Mouse (Mus musculus) embryonic facial prominence, embryonic 10.5 days (tissue): ENCODE measurements around the gene Il3. TPM values are rescaled to one million over a fixed set of nuclear protein-coding genes. Genes with fewer than 3 reads are reported as not detected.

Experiments
- DNase-seq: peaks from one replicate; pipeline ENCODE4 v3.0.0-alpha.2; 2017; ENCODE audit warnings: low spot score
- H3K27ac ChIP-seq: fragments of 300-500 bp; sonication (generic); replicated peaks from 2 replicates; pipeline ENCODE4 v1.5.1; 2016; ENCODE audit warnings: mild to moderate bottlenecking
- H3K27me3 ChIP-seq: fragments of 300-500 bp; sonication (generic); replicated peaks from 2 replicates; pipeline ENCODE4 v1.6.1; 2016; ENCODE audit warnings: low read depth, mild to moderate bottlenecking; ENCODE audit not compliant: poor library complexity, severe bottlenecking
- H3K36me3 ChIP-seq: fragments of 300-500 bp; sonication (generic); replicated peaks from 2 replicates; pipeline ENCODE4 v1.6.1; 2016; ENCODE audit warnings: mild to moderate bottlenecking, moderate library complexity
- H3K4me1 ChIP-seq: fragments of 300-500 bp; sonication (generic); 2 replicates; pipeline ENCODE4 v1.6.1; 2016
- H3K4me3 ChIP-seq: fragments of 300-500 bp; sonication (generic); 2 replicates; pipeline ENCODE4 v1.5.1; 2016; ENCODE audit warnings: mild to moderate bottlenecking, moderate library complexity
- H3K9me3 ChIP-seq: fragments of 300-500 bp; sonication (generic); 2 replicates; pipeline ENCODE4 v1.6.1; 2016; ENCODE audit warnings: mild to moderate bottlenecking
- WGBS: fragments of 180-500 bp; shearing (Covaris S2); methylation state at CpG from one replicate; pipeline ENCODE4 v1.1.7; 2016; 5-methylcytosine and 5-hydroxymethylcytosine counted together
- polyA plus RNA-seq: library from polyadenylated mRNA; unstranded; fragments of >200 nt; fragmentation: Nextera tagmentation; extraction: Ambion mirVana; gene quantifications from 2 replicates; pipeline ENCODE4 v1.2.1, GENCODE M21; 2016

Gene Il3
- polyA plus RNA-seq, 1 experiment from 2014 or later: not detected

DNA sequence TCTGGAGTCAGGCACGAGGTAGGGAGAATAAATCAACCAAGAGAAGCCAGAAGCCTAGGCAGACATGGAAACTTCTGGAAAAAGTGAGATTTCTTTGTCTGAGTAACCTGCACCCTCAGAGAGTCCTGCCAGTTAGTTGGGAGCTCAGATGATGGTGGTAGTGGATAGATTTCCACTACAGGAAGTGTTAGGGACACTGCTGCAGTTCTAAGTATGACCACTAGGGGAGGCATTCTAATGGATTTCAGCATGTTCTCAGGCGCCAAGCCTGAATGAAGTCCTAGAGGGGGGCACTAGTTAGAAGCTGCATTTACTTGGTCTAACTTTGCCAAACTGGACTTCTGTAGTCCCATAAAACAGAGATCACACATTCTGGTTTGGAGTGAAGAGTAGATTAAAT, 2.5 kb downstream of the Il3 start:
- Histone ChIP-seq H3K27me3 (no peaks in the 10 kb centered on the region), H3K9me3 (no peaks in the 10 kb centered on the region), H3K4me1 (no peaks in the 10 kb centered on the region), H3K36me3 (no peaks in the 10 kb centered on the region), H3K27ac (no peak overlapping the region), H3K4me3 (no peak overlapping the region)
- DNase-seq: peak; percentile 52
- 51% methylated on average over 2 of the region's 2 CpGs for WGBS

DNA sequence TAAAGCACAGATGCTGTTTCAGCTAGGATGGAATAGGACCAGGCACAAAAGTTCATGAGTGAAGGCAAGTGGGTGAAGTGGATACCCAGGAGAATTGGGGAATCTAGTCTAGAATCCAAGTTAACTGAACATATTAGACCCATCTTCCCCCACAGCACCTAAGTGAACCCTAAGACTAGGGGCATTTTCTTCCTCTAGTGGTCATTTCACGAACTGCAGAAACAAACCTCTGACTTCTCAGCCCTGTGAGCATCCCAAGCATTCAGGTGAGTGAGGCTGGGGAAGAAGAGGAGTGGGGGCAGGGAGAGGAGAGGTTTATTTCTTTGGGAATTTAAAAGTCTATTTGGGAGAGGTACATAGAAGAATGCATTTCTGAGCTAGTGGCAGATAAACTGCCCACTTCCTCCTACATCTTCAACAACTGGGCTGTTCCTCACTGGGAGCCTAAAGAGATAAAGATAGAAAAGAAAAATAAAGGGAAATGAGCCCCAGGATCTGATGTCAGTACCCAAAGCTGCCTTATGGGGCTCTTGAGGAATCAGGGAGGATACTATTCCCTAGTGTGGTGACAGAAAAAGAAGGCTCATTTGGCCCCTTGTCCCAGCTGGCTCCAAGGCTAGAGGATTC, 3.6 kb downstream of the Il3 start:
- no peaks in the 10 kb centered on the region for H3K9me3 ChIP-seq
- WGBS: 11% methylated on average over 1 of the region's 1 CpGs
- DNase-seq: no peak
- H3K27me3 ChIP-seq: no peaks in the 10 kb centered on the region
- H3K36me3 ChIP-seq: no peaks in the 10 kb centered on the region
- no peak overlapping the region for H3K4me3 ChIP-seq
- H3K4me1 ChIP-seq: no peaks in the 10 kb centered on the region
- H3K27ac ChIP-seq: no peak overlapping the region

DNA sequence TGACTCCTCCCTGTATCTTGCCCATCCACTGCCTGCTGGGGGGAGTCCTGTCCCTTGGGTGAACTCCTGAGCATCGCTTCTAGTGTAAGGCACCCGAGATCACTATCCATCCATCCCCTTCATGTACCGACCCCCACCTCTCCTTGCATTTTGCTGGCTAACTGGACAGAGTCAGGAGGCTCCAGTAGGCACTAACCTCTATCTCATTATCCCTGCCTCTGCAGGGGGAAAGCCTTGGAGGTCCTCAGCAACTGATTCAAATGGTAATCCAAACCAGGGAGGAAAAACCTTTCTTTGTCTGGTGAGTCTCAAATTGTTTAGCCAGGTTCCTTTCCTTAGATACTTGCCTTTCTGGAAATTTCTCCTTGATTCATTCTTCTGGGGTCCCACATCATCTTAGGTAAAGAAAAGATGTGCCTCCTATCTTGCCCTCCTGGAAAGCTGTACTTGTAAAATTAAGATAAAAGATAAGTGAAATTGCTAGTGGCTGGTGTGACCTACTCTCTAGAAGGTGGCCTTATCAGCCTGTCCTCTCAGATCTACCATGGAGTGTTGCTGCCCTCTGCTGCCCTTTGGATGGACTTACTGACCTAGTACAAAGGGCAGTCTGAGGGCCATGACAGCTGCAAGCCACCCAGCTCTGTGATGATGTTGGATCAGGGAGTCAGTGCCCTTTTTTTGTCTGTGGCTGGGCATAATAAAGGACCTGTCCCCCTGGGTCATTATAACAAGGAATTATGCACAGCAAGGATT, 10.3 kb downstream of the Il3 start:
- Histone ChIP-seq H3K27ac (no peak overlapping the region), H3K36me3 (no peaks in the 10 kb centered on the region), H3K4me1 (peaks cover 11% of the 10 kb centered on the region; the same call in 1 of the 2 replicates)

DNA sequence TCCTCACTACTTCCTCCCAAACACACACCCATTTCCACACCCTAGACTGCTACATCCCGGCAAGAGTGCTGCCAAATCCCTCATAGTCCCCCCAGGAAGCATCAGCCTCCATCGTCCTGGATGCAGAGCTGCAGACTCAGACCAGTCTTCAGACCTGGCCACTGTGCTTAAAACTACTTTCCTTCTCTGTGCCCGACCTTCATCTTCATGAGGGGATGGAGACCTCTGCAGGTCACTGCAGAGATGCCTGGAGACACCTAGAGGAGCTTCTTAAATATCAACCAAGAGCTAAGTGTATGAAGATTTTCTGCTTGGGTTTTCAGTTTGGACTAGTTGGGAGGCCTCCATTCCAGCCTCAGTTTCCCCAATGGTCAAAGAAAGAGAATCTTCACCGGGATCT, 13.0 kb downstream of the Il3 start:
- Histone ChIP-seq H3K36me3 (no peaks in the 10 kb centered on the region), H3K27me3 (no peaks in the 10 kb centered on the region), H3K9me3 (no peaks in the 10 kb centered on the region), H3K4me3 (no peak overlapping the region), H3K4me1 (peaks cover 14% of the 10 kb centered on the region), H3K27ac (no peak overlapping the region)
- DNase-seq: no peak
- 63% methylated on average over 4 of the region's 4 CpGs for WGBS

More for the DNA sequence above, 10.3 kb downstream of the Il3 start:
- no peaks in the 10 kb centered on the region for H3K9me3 ChIP-seq
- WGBS: 41% methylated on average over 3 of the region's 3 CpGs
- H3K4me3 ChIP-seq: no peak overlapping the region
- no peaks in the 10 kb centered on the region for H3K27me3 ChIP-seq
- DNase-seq: peak; percentile 75

DNA sequence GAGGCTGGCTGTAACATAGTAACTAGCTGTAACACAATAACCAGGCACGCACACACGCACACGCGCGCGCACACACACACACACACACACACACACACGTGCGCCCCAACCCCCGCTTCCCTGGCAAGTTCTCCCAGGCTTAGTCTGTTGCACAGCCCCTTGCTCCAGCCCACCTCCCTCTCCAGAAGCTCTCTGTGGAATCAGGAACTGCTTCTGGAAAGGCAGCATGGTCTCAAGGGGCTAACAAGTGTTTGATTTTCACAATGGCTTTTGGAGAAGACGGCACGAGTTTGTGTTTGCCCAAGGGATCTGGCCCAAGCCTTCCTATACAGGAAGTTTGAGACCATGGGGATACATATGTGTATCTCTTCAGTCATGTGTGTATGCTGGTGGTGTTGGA, 16.5 kb downstream of the Il3 start:
- Histone ChIP-seq H3K27me3 (no peaks in the 10 kb centered on the region), H3K4me1 (peaks cover 20% of the 10 kb centered on the region), H3K27ac (no peak overlapping the region), H3K36me3 (no peaks in the 10 kb centered on the region), H3K9me3 (no peaks in the 10 kb centered on the region), H3K4me3 (no peak overlapping the region)
- 94% methylated on average over 11 of the region's 11 CpGs for WGBS
- no peak for DNase-seq

DNA sequence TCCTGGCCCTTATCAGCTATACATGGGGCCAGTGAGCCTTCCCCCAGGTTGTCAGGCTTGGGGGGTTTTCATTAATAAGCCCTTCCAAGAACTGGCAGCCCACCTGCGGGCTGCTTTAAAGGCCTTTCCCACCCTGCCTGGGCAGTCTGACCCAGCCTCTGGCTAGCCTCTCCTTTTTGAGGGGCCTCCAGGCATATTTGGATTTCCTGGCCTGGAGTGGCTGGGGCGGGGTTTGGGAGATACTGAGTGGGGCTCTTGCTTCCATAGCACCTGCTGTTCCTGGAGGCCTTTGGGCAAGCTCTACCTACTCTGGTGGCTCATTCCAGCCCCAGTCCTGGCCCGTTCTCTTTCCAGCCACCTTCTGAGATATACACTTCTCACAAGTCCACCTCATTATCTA, 17.3 kb downstream of the Il3 start:
- H3K4me3 ChIP-seq: no peak overlapping the region
- no peaks in the 10 kb centered on the region for H3K36me3 ChIP-seq
- H3K9me3 ChIP-seq: no peaks in the 10 kb centered on the region
- DNase-seq: no peak
- 79% methylated on average over 3 of the region's 3 CpGs for WGBS
- no peaks in the 10 kb centered on the region for H3K27me3 ChIP-seq
- peaks cover 20% of the 10 kb centered on the region for H3K4me1 ChIP-seq
- no peak overlapping the region for H3K27ac ChIP-seq

GRCm38 (mm10) chr11:54248940-54249717, 17.9 kb downstream of the Il3 start, which contains the start of gene Csf2:
TSS of gene Csf2 (minus strand) at chr11:54249667.
- Histone ChIP-seq H3K36me3 (no peaks in the 10 kb centered on the region), H3K4me3 (no peak within 1 kb of the TSS), H3K9me3 (no peaks in the 10 kb centered on the region), H3K27me3 (no peaks in the 10 kb centered on the region), H3K4me1 (peaks cover 20% of the 10 kb centered on the region), H3K27ac (no peak within 1 kb of the TSS)
- no peak for DNase-seq
- WGBS: 65% methylated on average over 11 of the region's 11 CpGs

GRCm38 (mm10) chr11:54247251-54247950, 19.7 kb downstream of the Il3 start:
- Histone ChIP-seq H3K9me3 (no peaks in the 10 kb centered on the region), H3K36me3 (no peaks in the 10 kb centered on the region)
- WGBS: 74% methylated on average over 10 of the region's 10 CpGs

GRCm38 (mm10) chr11:54244465-54244864, 22.6 kb downstream of the Il3 start:
- H3K27ac ChIP-seq: no peak overlapping the region
- no peaks in the 10 kb centered on the region for H3K27me3 ChIP-seq
- WGBS: 74% methylated on average over 6 of the region's 6 CpGs
- H3K36me3 ChIP-seq: no peaks in the 10 kb centered on the region
- no peaks in the 10 kb centered on the region for H3K9me3 ChIP-seq
- H3K4me3 ChIP-seq: no peak overlapping the region
- H3K4me1 ChIP-seq: peaks cover 8% of the 10 kb centered on the region; the same call in 1 of the 2 replicates
- no peak for DNase-seq

More at GRCm38 (mm10) chr11:54247251-54247950, 19.7 kb downstream of the Il3 start:
- Histone ChIP-seq H3K4me3 (no peak overlapping the region), H3K4me1 (peaks cover 11% of the 10 kb centered on the region; the same call in 1 of the 2 replicates), H3K27ac (no peak overlapping the region), H3K27me3 (no peaks in the 10 kb centered on the region)
- DNase-seq: no peak

GRCm38 (mm10) chr11:54242494-54242893, 24.6 kb downstream of the Il3 start:
- DNase-seq: no peak
- Histone ChIP-seq H3K27me3 (no peaks in the 10 kb centered on the region), H3K4me1 (peaks cover 1% of the 10 kb centered on the region; the same call in 1 of the 2 replicates), H3K4me3 (no peak overlapping the region), H3K27ac (no peak overlapping the region), H3K9me3 (no peaks in the 10 kb centered on the region), H3K36me3 (no peaks in the 10 kb centered on the region)
- 90% methylated on average over 3 of the region's 3 CpGs for WGBS

DNA sequence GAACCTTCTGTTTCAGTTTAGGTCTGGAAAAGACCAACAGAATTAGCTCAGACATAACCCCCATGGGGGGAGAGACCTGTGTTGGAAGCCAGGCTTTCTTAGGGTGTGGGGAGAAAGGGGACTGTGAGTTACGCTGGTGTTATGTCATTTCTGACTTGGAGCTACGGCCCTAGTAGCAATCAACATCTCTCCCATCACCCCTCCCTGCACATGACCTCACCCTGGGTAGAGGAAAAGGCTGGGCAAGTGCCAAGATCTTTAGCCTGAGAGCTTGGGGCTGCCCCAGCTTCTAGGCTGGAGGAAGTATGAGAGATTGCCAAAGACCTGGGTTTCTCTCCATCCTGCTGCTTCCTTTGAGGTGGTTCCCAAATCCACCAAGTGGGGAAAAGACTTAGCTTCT, 30.1 kb downstream of the Il3 start:
- 80% methylated on average over 2 of the region's 2 CpGs for WGBS
- no peaks in the 10 kb centered on the region for H3K4me1 ChIP-seq
- no peaks in the 10 kb centered on the region for H3K27me3 ChIP-seq
- no peak overlapping the region for H3K4me3 ChIP-seq
- no peak overlapping the region for H3K27ac ChIP-seq
- H3K36me3 ChIP-seq: no peaks in the 10 kb centered on the region
- no peaks in the 10 kb centered on the region for H3K9me3 ChIP-seq
- DNase-seq: no peak

DNA sequence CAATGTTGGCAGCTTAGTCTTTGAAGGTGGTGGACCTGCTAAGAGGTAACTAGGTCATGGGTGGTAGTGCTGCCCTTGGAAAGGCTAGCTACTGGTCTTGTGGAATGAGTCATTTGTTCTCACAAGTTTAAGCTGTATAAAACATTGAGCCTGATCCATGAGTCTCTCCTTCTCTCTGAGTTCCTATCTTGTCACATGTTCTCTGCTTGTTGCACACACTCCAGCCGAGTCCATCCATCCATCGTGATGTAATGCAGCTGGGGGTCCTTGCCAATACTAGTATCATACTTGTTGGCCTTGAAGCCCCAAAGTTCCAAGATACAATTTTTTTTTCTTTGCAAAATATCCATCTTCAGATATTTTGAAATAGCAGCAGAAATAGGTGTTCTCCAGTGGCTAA, 39.6 kb downstream of the Il3 start:
- no peaks in the 10 kb centered on the region for H3K4me1 ChIP-seq
- no peak overlapping the region for H3K27ac ChIP-seq
- 99% methylated on average over 2 of the region's 2 CpGs for WGBS
- H3K36me3 ChIP-seq: no peaks in the 10 kb centered on the region
- H3K9me3 ChIP-seq: no peaks in the 10 kb centered on the region
- no peaks in the 10 kb centered on the region for H3K27me3 ChIP-seq
- no peak for DNase-seq
- no peak overlapping the region for H3K4me3 ChIP-seq
